Mouse (Mus musculus) left cerebral cortex, adult 2 months (tissue): ENCODE measurements around the gene Zfhx3. TPM values are rescaled to one million over a fixed set of nuclear protein-coding genes. Genes with fewer than 3 reads are reported as not detected.

ENCODE experiments used
- DNase-seq, 2 experiments: peaks; one replicate each; pipeline ENCODE4 v3.0.0; 2021 to 2022; ENCODE audit warnings: low spot score in 2 of 2, mixed read lengths in 1 of 2; ENCODE audit errors: extremely low spot score in 1 of 2
- H3K27ac ChIP-seq: fragments of 200-600 bp; 2 replicates; pipeline ENCODE4 v1.8.1; 2022
- H3K4me3 ChIP-seq: fragments of 200-600 bp; 2 replicates; pipeline ENCODE4 v1.8.1; 2022
- CTCF ChIP-seq: fragments of 200-600 bp; IDR thresholded peaks from 2 replicates; pipeline ENCODE4 v1.8.1; 2022; ENCODE audit warnings: antibody characterized with exemption, mild to moderate bottlenecking, moderate library complexity
- intact Hi-C: fragments of 180-260 bp; cut with DNase I; formaldehyde crosslinking; loops from one replicate; pipeline ENCODE4 v1.15.1; 2025
- total RNA-seq, 2 experiments: library from RNA; stranded (reverse); gene quantifications; 2 replicates each; pipeline ENCODE4 v1.2.3; 2021

Zfhx3 gene
- total RNA-seq, 2 experiments from 2014 or later, result 5.0 to 5.1 TPM

GRCm38 (mm10) chr8:108581557-108581956, 639.1 kb downstream of the Zfhx3 start:
- intact Hi-C loops, result no loop called here
- no peak for TF ChIP-seq CTCF
- H3K4me3 ChIP-seq, result no peak overlapping the region

GRCm38 (mm10) chr8:108582251-108582650, 639.8 kb downstream of the Zfhx3 start:
- DNase-seq, result no peak
- Histone ChIP-seq H3K4me3 (no peak overlapping the region), H3K27ac (no peak overlapping the region)
- intact Hi-C loops, result no loop called here
- no peak for TF ChIP-seq CTCF

More at GRCm38 (mm10) chr8:108581557-108581956, 639.1 kb downstream of the Zfhx3 start:
- no peak for DNase-seq
- no peak overlapping the region for H3K27ac ChIP-seq

- DNase-seq, result no peak
- no peak for TF ChIP-seq CTCF
- Histone ChIP-seq H3K27ac (no peak overlapping the region), H3K4me3 (no peak overlapping the region)
- intact Hi-C loops, result no loop called here
Observed at GRCm38 (mm10) chr8:108583261-108583660, 640.8 kb downstream of the Zfhx3 start.

GRCm38 (mm10) chr8:108583867-108584661, 641.6 kb downstream of the Zfhx3 start:
- intact Hi-C loops, result no loop called here
- DNase-seq, result no peak
- TF ChIP-seq CTCF, result no peak
- Histone ChIP-seq H3K4me3 (no peak overlapping the region), H3K27ac (no peak overlapping the region)

GRCm38 (mm10) chr8:108584662-108584978, 642.2 kb downstream of the Zfhx3 start:
- intact Hi-C loops, result no loop called here
- Histone ChIP-seq H3K4me3 (no peak overlapping the region), H3K27ac (no peak overlapping the region)
- no peak for TF ChIP-seq CTCF
- DNase-seq, result no peak

- no peak overlapping the region for H3K4me3 ChIP-seq
- DNase-seq, result no peak
- intact Hi-C loops, result no loop called here
- no peak for TF ChIP-seq CTCF
- no peak overlapping the region for H3K27ac ChIP-seq
Observed at GRCm38 (mm10) chr8:108591037-108591436, 648.6 kb downstream of the Zfhx3 start.

GRCm38 (mm10) chr8:108592028-108592724, 649.7 kb downstream of the Zfhx3 start:
- H3K4me3 ChIP-seq, result no peak overlapping the region
- intact Hi-C loops, result no loop called here
- no peak for DNase-seq
- no peak overlapping the region for H3K27ac ChIP-seq
- TF ChIP-seq CTCF, result no peak

GRCm38 (mm10) chr8:108592990-108593589, 650.6 kb downstream of the Zfhx3 start:
- Histone ChIP-seq H3K4me3 (no peak overlapping the region), H3K27ac (no peak overlapping the region)
- DNase-seq, result no peak
- intact Hi-C loops, result no loop called here
- no peak for TF ChIP-seq CTCF

GRCm38 (mm10) chr8:108593891-108594290, 651.4 kb downstream of the Zfhx3 start:
- DNase-seq, result no peak
- Histone ChIP-seq H3K27ac (no peak overlapping the region), H3K4me3 (no peak overlapping the region)
- no peak for TF ChIP-seq CTCF
- intact Hi-C loops, result no loop called here

GRCm38 (mm10) chr8:108594361-108595060, 652.1 kb downstream of the Zfhx3 start:
- DNase-seq, result no peak
- Histone ChIP-seq H3K27ac (no peak overlapping the region), H3K4me3 (no peak overlapping the region)
- intact Hi-C loops, result no loop called here
- no peak for TF ChIP-seq CTCF

- Histone ChIP-seq H3K4me3 (no peak overlapping the region), H3K27ac (no peak overlapping the region)
- intact Hi-C loops, result no loop called here
- no peak for TF ChIP-seq CTCF
- no peak for DNase-seq
Observed at GRCm38 (mm10) chr8:108595061-108595419, 652.6 kb downstream of the Zfhx3 start.
